Mouse (Mus musculus) liver, adult 2 months (tissue): Measurements from ENCODE around the gene Surf1. TPM values are rescaled to one million over a fixed set of nuclear protein-coding genes. Genes with fewer than 3 reads are reported as not detected.

Source experiments
- DNase-seq: peaks from one replicate; pipeline ENCODE4 v3.0.0-alpha.2; 2011; ENCODE audit warnings: low read depth, low spot score; ENCODE audit errors: extremely low read depth
- H3K27ac ChIP-seq: fragments of 200-500 bp; replicated peaks from 2 replicates; pipeline ENCODE4 v1.5.1; 2012; ENCODE audit warnings: low read depth, mild to moderate bottlenecking, control low read depth, inconsistent platforms, low read length; ENCODE audit not compliant: insufficient read depth
- H3K27me3 ChIP-seq: fragments of 200-500 bp; 2 replicates; pipeline ENCODE4 v1.6.1; 2012; ENCODE audit warnings: mild to moderate bottlenecking, moderate library complexity, low read length, inconsistent platforms; ENCODE audit not compliant: control insufficient read depth, insufficient read depth
- H3K36me3 ChIP-seq: fragments of 200-500 bp; 2 replicates; pipeline ENCODE4 v1.6.1; 2012; ENCODE audit warnings: low read length, inconsistent platforms; ENCODE audit not compliant: control insufficient read depth, insufficient read depth
- H3K4me1 ChIP-seq: fragments of 200-500 bp; 2 replicates; pipeline ENCODE4 v1.6.1; 2011; ENCODE audit warnings: low read length; ENCODE audit not compliant: control insufficient read depth, insufficient read depth
- H3K4me3 ChIP-seq: fragments of 200-500 bp; 2 replicates; pipeline ENCODE4 v1.5.1; 2011; ENCODE audit warnings: low read depth, mild to moderate bottlenecking, control low read depth, low read length, moderate library complexity; ENCODE audit not compliant: insufficient read depth
- H3K79me2 ChIP-seq: fragments of 200-500 bp; 2 replicates; pipeline ENCODE4 v1.6.1; 2012; ENCODE audit warnings: inconsistent platforms, mild to moderate bottlenecking, low read length, moderate library complexity; ENCODE audit not compliant: control insufficient read depth, insufficient read depth
- H3K9ac ChIP-seq: fragments of 200-500 bp; 2 replicates; pipeline ENCODE4 v1.6.1; 2012; ENCODE audit warnings: low read depth, mild to moderate bottlenecking, control low read depth, inconsistent platforms, low read length
- CTCF ChIP-seq: fragments of 200-500 bp; IDR thresholded peaks from 2 replicates; pipeline ENCODE4 v1.5.1; 2011; ENCODE audit warnings: low read depth, low read length, control low read depth
- POLR2A ChIP-seq: fragments of 200-500 bp; IDR thresholded peaks from 2 replicates; pipeline ENCODE4 v1.6.1; 2011; ENCODE audit warnings: low read length, control low read depth; ENCODE audit not compliant: insufficient read depth; ENCODE audit errors: extremely low read depth
- WGBS: fragments of 180-500 bp; shearing (Covaris S2); methylation state at CpG from one replicate; pipeline ENCODE4 v1.1.7; 2018; 5-methylcytosine and 5-hydroxymethylcytosine counted together
- polyA plus RNA-seq: library from polyadenylated mRNA; depleted of rRNA; stranded (reverse); fragments of >200 nt; gene quantifications from 2 replicates; pipeline ENCODE4 v1.2.3, GENCODE M21; 2012; rRNA removed
- total RNA-seq: library from RNA; depleted of rRNA; stranded (reverse); fragments of >200 nt; gene quantifications from 2 replicates; pipeline ENCODE4 v1.2.3, GENCODE M21; 2014; rRNA removed

The Surf1 gene
- total and polyA plus RNA-seq, 2 experiments, result 57.2 to 60.5 TPM

GRCm38 (mm10) chr2:26864879-26865278, 51.5 kb downstream of the Surf1 start, which contains the start of gene Abo:
Abo (minus strand) TSS chr2:26864979.
- H3K36me3 ChIP-seq, result no peaks in the 10 kb centered on the region
- no peak for TF ChIP-seq POLR2A
- TF ChIP-seq CTCF, result no peak
- H3K4me1 ChIP-seq, result no peaks in the 10 kb centered on the region
- DNase-seq, result no peak
- H3K27ac ChIP-seq, result no peak within 1 kb of the TSS
- H3K79me2 ChIP-seq, result no peaks in the 10 kb centered on the region
- no peak within 1 kb of the TSS for H3K4me3 ChIP-seq
- H3K27me3 ChIP-seq, result no peaks in the 10 kb centered on the region
- 66% methylated on average over 3 of the region's 3 CpGs for WGBS
- H3K9ac ChIP-seq, result no peak within 1 kb of the TSS

Other genes starting within 250 kb of the Surf1 start
- not detected in 2 replicates for gene Lcn4, start 245.2 kb downstream of the Surf1 start, total RNA-seq
- not detected in 2 replicates for gene Lcn4, start 245.2 kb downstream of the Surf1 start, polyA plus RNA-seq
- not detected in 2 replicates for gene Abo, start 51.6 kb downstream of the Surf1 start, total RNA-seq
- not detected in 2 replicates for gene Abo, start 51.6 kb downstream of the Surf1 start, polyA plus RNA-seq
- gene Surf6, start 13.7 kb downstream of the Surf1 start, total RNA-seq, result 6.2 and 7.8 TPM in 2 replicates
- gene Surf6, start 13.7 kb downstream of the Surf1 start, polyA plus RNA-seq, result 6.1 and 6.2 TPM in 2 replicates
- 12.9 and 16.8 TPM in 2 replicates for gene Med22, start 5.9 kb downstream of the Surf1 start, total RNA-seq
- gene Med22, start 5.9 kb downstream of the Surf1 start, polyA plus RNA-seq, result 25.5 and 26.4 TPM in 2 replicates
- 721 and 835 TPM in 2 replicates for gene Rpl7a, start 5.8 kb downstream of the Surf1 start, total RNA-seq
- 398 and 434 TPM in 2 replicates for gene Rpl7a, start 5.8 kb downstream of the Surf1 start, polyA plus RNA-seq
- gene Surf2, start 163 bp downstream of the Surf1 start, total RNA-seq, result 10.0 and 10.3 TPM in 2 replicates
- gene Surf2, start 163 bp downstream of the Surf1 start, polyA plus RNA-seq, result 11.6 and 14.5 TPM in 2 replicates
- 135 and 193 TPM in 2 replicates for gene Surf4, start 17.4 kb upstream of the Surf1 start, total RNA-seq
- gene Surf4, start 17.4 kb upstream of the Surf1 start, polyA plus RNA-seq, result 318 and 322 TPM in 2 replicates
- 0.09 TPM in 1 of 2 replicates, not detected in the other for gene Stkld1, start 17.5 kb upstream of the Surf1 start, total RNA-seq
- 0.06 and 0.11 TPM in 2 replicates for gene Stkld1, start 17.5 kb upstream of the Surf1 start, polyA plus RNA-seq
- gene Rexo4, start 47.9 kb upstream of the Surf1 start, total RNA-seq, result 15.2 TPM in 2 replicates
- gene Rexo4, start 47.9 kb upstream of the Surf1 start, polyA plus RNA-seq, result 8.3 and 11.8 TPM in 2 replicates
- gene Adamts13, start 56.9 kb upstream of the Surf1 start, total RNA-seq, result 5.6 and 8.3 TPM in 2 replicates
- gene Adamts13, start 56.9 kb upstream of the Surf1 start, polyA plus RNA-seq, result 5.8 and 11.2 TPM in 2 replicates
- 17.7 and 21.5 TPM in 2 replicates for gene Cacfd1, start 93.4 kb upstream of the Surf1 start, total RNA-seq
- 48.1 and 58.0 TPM in 2 replicates for gene Cacfd1, start 93.4 kb upstream of the Surf1 start, polyA plus RNA-seq
- 0.34 and 0.46 TPM in 2 replicates for gene Slc2a6, start 111.5 kb upstream of the Surf1 start, total RNA-seq
- gene Slc2a6, start 111.5 kb upstream of the Surf1 start, polyA plus RNA-seq, result 0.39 and 0.50 TPM in 2 replicates
- not detected in 2 replicates for gene Mymk, start 155.6 kb upstream of the Surf1 start, total RNA-seq
- gene Mymk, start 155.6 kb upstream of the Surf1 start, polyA plus RNA-seq, result not detected in 2 replicates
- gene Adamtsl2, start 162.8 kb upstream of the Surf1 start, total RNA-seq, result 3.5 and 4.4 TPM in 2 replicates
- gene Adamtsl2, start 162.8 kb upstream of the Surf1 start, polyA plus RNA-seq, result 4.4 and 6.7 TPM in 2 replicates
- not detected in 2 replicates for gene Fam163b, start 226.0 kb upstream of the Surf1 start, total RNA-seq
- gene Fam163b, start 226.0 kb upstream of the Surf1 start, polyA plus RNA-seq, result not detected in 2 replicates
- under 0.01 and 0.20 TPM in 2 replicates for gene Dbh, start 248.7 kb upstream of the Surf1 start, total RNA-seq
- gene Dbh, start 248.7 kb upstream of the Surf1 start, polyA plus RNA-seq, result not detected in 2 replicates